In the genomic region with DNA sequence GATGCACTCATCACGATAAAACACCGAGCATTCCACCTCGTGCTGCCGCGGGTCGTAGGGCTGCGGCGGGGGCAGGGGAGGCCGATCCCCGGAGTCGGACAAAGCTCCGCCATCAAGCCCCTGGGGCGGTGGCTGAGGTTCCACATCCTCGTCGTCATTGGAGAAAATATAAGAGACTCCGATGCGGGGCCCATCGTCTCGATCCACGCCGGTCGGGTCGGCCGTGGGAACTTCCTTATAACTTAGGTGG, we compare ENCODE assay signal across 8 mouse cellular contexts. TPM values are rescaled to one million over a fixed set of nuclear protein-coding genes. Genes with fewer than 3 reads are reported as not detected.
DNase-seq lines count a peak whose midpoint lies in the region; ATAC-seq lines count a peak whose summit lies in the region.

No protein-coding gene starts in this region.

- H3K27me3 ChIP-seq in embryonic facial prominence, embryonic 14.5 days (replicated peaks; ENCODE audit: control insufficient read depth, insufficient read depth, low read length) = no peaks in the 10 kb centered on the region
- 0 out of 2 replicates have a peak, but pooled peaks cover 7% of the 10 kb centered on the region for H3K27me3 ChIP-seq in hindbrain, embryonic 12.5 days

- peak overlapping the region; percentile 75 for H3K27ac ChIP-seq in embryonic facial prominence, embryonic 14.5 days (replicated peaks; ENCODE audit: low read depth, low read length)
- H3K27ac ChIP-seq in hindbrain, embryonic 12.5 days = no peak overlapping the region

- 0% methylated on average over 16 of the region's 24 CpGs for WGBS in embryonic facial prominence, embryonic 14.5 days
- WGBS in hindbrain, embryonic 12.5 days = under 1% methylated on average over 24 of the region's 24 CpGs

- peak overlapping the region; percentile 92 for H3K4me2 ChIP-seq in embryonic facial prominence, embryonic 14.5 days (ENCODE audit: low read depth, low read length)
- peak overlapping the region; percentile 100 for H3K4me2 ChIP-seq in hindbrain, embryonic 12.5 days (replicated peaks)

- DNase-seq in heart, adult 11 months = peak; percentile 96
- DNase-seq in heart, postnatal 10 days = no peak
- peak; percentile 6 for DNase-seq in 3134 (ENCODE audit: extremely low read depth, insufficient read length, low spot score)
- DNase-seq in embryonic facial prominence, embryonic 14.5 days (ENCODE audit: low spot score) = no peak
- DNase-seq in lung, postnatal 36 days = peak; percentile 12
- DNase-seq in Muller cell, postnatal 12 days (ENCODE audit: inconsistent ontology term) = no peak
- no peak for DNase-seq in right cerebral cortex, adult 18-20 months

- ATAC-seq in embryonic facial prominence, embryonic 14.5 days (ENCODE audit: low read depth) = no peak
- no peak for ATAC-seq in hindbrain, embryonic 12.5 days (ENCODE audit: low FRiP score)

- no peaks in the 10 kb centered on the region for H3K9me3 ChIP-seq in embryonic facial prominence, embryonic 14.5 days (ENCODE audit: control insufficient read depth, low read length)
- no peaks in the 10 kb centered on the region for H3K9me3 ChIP-seq in hindbrain, embryonic 12.5 days (replicated peaks)

- intact Hi-C loops in heart, postnatal 10 days (cut with DNase I) = loop anchor here (2.0 to 5.0 kb wide), 5 partner anchors 61 to 727 kb away; no protein-coding TSS in a partner anchor

- peak overlapping the region; percentile 68 for H3K4me3 ChIP-seq in embryonic facial prominence, embryonic 14.5 days (ENCODE audit: low read depth, low read length)
- peak overlapping the region; percentile 62 for H3K4me3 ChIP-seq in hindbrain, embryonic 12.5 days

- peaks cover 9% of the 10 kb centered on the region for H3K4me1 ChIP-seq in embryonic facial prominence, embryonic 14.5 days (ENCODE audit: control insufficient read depth, insufficient read depth, low read length)
- peaks cover 19% of the 10 kb centered on the region for H3K4me1 ChIP-seq in hindbrain, embryonic 12.5 days

- H3K36me3 ChIP-seq in embryonic facial prominence, embryonic 14.5 days (ENCODE audit: control insufficient read depth, insufficient read depth, low read length) = no peaks in the 10 kb centered on the region
- no peaks in the 10 kb centered on the region for H3K36me3 ChIP-seq in hindbrain, embryonic 12.5 days

- peak overlapping the region; percentile 81 for H3K9ac ChIP-seq in embryonic facial prominence, embryonic 14.5 days (ENCODE audit: low read depth, low read length)
- peak overlapping the region; percentile 70 for H3K9ac ChIP-seq in hindbrain, embryonic 12.5 days

RNA-seq across cellular contexts. Expression of a gene that starts 30.0 kb away (rescaled TPM):
- total RNA-seq in heart, postnatal 10 days (2021) = 10 to 100 TPM in 1 of 2 experiments, 1 to 10 TPM in 1; 6.7 to 10.5 TPM
- polyA plus RNA-seq in embryonic facial prominence, embryonic 14.5 days (2014; fragmentation: Nextera tagmentation; extraction: Ambion mirVana) = 9.5 and 9.9 TPM in 2 replicates
- 15.0 and 15.9 TPM in 2 replicates for polyA plus RNA-seq in hindbrain, embryonic 12.5 days (2016; fragmentation: Nextera tagmentation; extraction: Ambion mirVana)

Comparison
In these comparisons a context has a peak if more than half of its experiments do, and no peak if none do; other contexts are left out.
1. DNase-seq: peak in heart, adult 11 months (single experiment), 3134 (single experiment) and lung, postnatal 36 days (single experiment); none in heart, postnatal 10 days (0 of 2), embryonic facial prominence, embryonic 14.5 days (single experiment), Muller cell, postnatal 12 days (single experiment) and right cerebral cortex, adult 18-20 months (single experiment).